Mouse (Mus musculus) lung, postnatal 14 days (tissue): ENCODE results near the gene Arhgef19.

Experiments used
- DNase-seq: peaks from one replicate; pipeline ENCODE4 v3.0.0; 2021

The Arhgef19 gene

DNA sequence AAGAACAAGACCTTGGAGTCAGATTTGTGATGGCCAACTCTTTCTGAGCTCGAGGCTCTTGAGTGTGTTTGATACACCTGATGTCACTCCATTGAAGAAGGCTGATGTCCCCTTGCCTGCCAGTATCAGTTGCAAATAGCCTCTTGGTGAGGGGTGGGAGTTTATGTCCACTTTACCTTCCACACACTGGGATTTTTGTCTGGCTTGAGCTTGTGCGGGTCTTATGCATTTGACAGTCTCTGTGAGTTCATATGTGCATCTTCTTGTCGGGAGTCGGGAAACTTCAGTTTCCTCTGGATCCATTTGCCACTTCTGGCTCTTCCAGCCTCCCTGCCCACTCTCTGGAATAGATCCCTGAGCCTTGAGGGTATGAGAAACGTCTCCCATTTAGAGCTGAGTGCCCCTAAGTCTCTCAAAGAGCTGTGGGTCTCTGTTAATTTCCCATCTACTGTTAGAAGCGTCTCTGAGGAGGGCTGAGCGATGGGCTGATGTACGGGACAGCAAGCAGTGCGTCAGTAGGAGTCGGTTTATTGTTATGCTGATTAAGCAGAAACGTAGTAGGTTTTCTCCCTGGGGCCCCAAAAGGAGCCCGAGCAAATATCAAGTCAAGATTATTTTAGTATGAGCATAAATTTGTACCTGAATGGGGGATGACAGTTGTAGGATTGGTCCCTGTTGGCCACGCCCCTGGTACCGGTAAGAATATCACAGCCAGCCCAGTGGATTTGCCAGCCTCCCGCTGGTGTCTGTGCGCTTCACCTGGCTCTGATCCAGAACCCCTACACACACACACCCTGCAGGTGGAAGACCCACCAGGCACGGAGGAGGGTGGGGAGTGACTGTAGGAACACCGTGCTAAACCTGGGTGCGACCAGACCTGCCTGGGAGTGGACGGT is 559 bp upstream of the Arhgef19 start:
- no peak for DNase-seq

DNA sequence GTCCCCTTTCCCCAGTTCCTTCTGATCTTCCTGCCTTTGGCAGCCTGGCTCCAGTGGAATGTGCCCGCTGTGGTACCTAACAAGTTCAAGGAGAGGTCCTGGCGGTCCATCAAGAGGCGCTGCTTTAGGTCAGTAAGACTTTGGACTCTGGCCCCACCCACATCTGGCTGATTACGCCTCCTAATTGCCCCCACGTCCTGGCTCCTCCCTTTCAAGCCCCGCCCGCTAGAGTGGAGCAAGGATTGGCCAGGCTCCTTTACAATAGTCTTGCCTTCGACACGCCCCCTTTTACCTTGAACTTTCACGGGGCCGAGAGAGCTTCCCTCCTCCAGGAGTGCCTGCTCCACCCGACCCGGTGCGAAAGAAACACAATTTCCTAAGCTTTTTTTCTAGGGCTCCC is 1.3 kb downstream of the Arhgef19 start:
- peak; percentile 73 for DNase-seq

DNA sequence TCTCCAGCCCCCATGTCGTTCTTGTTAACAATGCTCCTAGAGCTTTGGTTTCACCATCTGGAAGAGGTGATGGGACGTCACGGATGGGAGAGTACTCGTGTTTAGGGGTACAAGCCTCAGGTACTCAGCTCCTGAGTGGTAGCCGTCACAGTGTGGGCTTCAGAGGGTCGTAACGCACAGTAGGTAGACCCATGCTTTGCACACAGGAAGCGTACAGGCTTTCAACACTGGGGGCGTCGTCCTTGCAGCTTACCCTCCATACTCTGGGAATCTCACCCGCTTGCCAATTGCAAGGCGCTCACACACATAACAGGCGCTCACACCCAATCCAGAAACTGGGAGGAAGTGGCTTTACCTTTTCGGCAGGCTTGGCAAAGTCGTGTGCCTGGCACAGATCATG is 2.6 kb downstream of the Arhgef19 start:
- no peak for DNase-seq

DNA sequence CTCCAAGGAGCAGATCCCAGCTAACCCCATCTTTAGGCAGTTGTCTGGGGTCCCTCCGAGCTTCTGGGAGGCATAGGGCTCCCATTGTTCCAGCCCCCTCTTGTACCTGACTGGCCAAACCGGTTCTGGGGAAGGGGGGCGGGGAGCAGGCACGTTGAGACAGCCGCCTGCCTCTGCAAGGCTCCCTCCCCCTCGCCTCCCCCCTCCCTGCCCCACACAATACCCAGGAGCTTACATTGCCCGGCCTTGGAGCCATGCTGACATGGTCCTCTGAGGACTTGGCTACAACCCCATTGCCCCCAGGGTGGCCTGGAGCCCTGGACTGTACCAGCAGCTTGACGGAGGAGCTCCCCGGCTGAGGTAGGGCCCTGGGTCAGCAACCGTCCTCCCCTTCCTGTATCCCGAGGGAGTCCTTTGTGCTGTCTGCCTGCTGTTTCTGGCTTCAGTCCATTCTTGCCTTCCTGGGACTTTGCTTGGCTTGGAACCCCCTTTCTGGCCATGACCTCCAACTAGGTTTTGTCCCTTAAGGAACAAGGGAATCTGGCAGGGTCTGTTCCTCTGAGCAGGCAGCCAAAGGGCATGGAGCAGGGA is 3.4 kb downstream of the Arhgef19 start:
- DNase-seq: peak; percentile 58

DNA sequence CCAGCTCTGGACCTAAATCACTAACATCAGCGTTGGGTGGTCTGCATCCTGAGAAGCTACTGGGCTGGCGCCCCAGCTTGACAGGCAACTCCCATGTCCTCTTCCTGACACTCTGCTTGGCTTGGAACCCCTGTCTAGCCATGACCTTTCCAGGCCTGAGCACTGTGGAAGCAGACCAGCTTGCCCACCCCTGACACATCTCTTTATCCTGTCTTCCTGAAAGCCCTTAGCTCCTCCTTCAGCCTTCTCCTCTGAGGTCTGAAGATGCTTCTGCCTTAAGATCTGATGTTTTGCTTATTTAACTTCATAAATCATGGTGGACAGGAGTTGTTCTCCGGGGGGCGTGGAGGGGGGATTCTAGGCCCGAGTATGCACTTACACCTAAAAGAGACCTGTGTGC is 4.3 kb downstream of the Arhgef19 start:
- no peak for DNase-seq

DNA sequence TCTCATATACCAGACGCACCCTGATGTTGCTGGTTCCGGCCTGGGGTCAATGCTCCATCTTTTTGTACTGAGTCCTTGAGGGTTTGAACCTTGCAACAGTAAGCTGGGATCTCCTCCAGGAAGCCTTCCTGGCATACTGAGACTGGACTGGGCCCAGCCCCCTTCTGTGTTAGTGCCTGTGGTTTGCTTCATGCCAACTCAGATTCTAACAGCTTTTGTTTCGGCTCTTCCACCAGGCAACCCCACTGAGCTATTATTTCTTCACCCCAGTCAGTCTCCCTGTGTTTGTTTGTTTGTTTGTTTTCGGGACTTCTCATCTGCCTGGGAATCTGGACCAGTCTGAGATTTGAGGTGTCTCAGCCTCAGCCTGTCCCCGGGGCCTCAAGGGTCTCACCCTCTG is 5.1 kb downstream of the Arhgef19 start:
- no peak for DNase-seq

DNA sequence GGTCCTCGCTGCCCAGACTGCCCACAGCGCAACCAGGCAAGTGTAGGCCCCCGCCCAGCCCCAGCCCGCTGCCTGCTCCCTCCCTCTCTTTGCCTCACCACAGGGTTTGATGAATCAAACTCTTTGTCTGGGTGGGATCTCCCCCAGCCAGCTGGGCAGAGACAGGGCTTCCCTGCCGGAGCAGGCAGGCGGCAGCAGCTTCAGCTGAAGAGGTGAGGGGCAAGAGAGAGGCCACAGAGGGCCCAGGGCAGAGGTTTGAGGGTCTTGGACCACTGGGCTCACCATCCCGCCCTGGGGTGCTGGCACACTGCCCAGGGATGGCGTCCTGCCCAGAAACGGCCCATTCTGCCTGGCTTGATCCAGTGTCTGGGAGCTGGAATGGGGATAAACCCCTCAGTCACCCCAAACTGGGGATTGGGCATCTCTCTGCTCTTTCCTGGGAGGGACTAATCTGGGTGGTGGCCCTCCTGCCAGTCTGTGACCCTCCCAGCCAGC is 5.7 kb downstream of the Arhgef19 start:
- DNase-seq: peak; percentile 78

DNA sequence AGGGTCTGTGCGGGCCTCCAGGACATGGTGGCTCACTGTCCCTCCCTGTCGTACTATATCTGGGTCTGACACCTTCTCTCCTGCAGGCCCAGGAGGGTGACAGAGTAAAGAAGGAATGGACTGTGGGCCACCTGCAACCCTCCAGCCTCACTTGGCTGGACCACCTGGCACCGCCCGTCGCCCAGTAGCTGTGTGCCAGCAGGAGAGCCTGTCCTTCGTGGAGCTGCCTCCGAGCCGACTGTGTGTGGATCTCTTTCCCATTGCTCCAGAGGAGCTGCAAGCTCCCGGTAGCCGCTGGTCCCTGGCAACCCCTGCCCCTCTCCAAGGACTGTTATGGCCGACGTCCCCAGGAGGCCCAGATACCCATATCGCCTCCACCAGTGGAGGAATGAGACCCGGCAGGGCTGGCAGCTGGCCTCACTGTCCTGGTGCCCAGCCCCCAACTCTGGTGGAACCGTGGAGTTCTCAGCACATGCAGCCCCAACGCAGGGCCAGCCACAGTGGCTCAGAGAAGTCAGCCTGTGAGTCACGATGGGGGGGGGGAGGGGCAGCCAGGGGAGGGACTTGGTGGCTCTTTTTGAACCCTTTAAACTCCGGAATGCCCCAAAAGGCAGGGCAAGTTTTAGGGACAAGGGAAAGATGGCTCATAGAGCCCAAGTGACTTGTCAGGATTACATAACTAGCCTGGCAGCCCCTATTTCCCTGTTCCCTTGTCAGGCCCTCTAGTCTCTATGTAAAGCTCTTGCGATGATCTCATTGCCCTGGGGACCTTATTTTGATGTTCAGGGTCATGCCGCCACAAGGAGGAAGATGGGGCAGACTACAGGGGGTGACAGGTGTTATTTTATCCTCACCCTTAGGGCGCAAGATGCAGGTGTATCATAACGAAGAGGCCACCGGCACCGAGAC is 7.0 kb downstream of the Arhgef19 start:
- DNase-seq: no peak

DNA sequence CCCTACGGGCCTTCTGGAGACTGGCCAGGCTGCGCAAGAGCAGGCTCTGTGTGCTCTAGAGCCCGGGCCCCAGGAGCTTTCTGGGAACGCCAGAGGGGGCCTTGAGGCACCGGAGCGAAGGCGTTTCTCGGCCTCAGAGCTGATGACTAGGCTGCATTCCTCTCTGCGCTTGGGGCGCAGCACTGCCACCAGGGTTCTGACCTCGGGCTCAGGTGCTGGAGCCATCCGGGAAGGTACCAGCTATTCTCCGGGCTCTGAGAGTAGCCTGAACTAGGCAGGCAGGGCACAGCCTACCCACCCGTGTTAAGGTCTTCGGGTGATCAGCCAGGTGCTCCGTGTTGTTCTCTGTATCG is 7.7 kb downstream of the Arhgef19 start:
- no peak for DNase-seq

DNA sequence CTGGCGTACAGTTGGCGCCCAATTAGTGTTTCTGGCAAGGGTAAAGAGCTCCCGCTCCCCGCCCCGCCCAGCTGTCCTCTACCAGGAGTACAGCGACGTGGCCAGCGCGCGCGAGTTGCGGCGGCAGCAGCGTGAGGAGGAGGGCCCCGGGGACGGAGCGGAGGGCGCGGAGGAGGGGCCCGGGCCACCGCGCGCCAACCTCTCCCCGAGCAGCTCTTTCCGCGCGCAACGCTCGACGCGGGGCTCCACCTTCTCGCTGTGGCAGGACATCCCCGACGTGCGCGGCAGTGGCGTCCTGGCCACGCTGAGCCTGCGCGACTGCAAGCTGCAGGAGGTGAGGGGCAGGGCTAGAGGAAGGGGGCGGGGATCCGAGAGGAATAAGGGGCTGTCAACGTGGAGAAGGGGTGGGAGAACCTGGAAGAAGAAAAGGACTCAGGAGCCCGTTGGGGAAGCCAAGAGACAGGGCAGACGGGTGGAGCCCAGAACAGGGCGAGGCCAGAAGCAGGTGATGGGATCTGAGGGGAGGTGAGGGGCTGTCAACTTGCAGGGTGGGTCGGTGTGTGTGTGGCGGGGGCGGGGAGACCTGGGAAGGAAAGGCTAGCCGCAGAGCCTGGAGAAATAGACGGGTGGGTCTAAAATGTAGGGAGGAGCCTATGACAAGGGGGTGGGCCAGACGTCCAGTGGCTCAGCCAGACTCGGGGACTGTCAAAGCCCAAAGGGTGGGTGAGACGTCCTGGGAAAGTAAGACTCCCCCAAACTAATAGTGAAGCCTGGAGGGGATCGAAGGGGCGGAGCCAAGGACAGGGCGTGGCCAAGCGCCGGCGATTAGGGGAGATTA is 8.7 kb downstream of the Arhgef19 start:
- DNase-seq: peak; percentile 48

DNA sequence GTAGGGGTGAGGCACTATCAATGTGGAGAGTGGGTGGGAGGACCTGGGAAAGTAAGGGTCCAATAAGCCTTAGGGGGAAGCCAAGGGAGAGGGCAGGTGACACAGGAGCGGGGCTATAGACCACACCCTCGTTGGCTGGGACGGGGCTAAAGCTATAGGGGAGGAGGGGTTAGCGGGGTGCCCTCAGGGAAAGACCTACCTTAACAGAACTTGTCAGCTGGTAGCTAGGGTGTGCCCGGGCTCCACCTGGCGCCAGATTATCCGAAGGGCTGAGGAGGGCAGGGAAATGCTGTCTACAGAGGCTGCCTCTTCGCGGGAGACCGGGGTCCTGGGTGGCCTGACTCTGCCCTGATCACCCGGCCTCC is 9.3 kb downstream of the Arhgef19 start:
- no peak for DNase-seq

DNA sequence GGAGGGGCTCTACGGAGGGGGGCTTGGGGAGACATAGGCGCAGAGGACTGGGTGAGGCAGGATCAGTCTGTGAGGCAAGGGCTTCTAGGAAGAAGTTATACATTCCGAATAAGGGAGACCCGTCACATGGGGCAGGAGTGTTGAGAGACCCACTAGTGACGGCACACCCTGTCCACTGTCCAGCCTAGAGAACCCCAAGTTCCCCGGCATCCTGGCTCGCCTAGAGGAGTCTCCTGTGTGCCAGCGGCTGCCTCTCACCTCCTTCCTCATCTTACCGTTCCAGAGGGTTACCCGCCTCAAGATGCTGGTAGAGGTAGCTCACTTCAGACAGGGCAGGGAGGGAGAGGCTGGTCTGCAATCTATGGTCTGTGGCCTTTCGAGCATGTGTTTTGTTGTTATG is 10.1 kb downstream of the Arhgef19 start:
- no peak for DNase-seq

DNA sequence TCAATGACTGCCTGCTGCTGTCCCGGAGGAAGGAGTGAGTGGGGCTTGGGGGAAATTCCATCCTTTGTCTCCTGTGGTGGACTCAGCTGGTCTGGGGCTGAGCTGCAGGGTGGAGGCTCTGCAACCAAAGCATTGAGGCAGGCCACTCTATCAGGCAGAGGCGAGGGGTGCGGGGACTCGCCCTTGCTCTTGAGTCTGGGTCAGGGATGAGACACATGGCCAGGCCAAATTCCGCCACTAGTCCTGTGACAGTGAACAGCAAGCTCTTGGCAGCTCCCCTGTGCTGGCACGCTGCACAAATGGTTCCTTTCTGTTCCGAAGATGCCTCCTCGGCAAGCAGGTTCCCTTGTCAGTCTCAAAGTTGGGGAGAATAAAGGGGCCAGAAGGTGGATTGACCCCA is 11.8 kb downstream of the Arhgef19 start:
- no peak for DNase-seq

DNA sequence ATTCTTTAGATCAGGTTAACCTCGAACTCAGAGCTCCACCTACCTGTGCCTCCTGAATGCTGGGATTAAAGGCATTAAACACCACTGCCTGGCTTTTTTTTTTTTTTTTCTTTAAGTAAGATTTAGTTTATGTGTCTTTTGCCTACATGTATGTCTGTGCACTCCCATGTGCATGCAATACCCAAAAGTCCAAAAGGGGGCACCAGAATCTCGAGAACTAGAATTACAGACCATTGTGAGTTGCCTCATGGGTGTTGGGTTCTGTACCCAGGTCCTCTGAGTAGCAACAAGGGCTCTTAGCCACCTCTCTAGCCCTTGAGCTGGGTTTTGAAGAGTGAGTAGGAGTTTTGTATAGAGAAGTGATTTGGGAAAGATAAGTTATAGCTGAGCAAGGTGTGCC is 13.3 kb downstream of the Arhgef19 start:
- DNase-seq: no peak

DNA sequence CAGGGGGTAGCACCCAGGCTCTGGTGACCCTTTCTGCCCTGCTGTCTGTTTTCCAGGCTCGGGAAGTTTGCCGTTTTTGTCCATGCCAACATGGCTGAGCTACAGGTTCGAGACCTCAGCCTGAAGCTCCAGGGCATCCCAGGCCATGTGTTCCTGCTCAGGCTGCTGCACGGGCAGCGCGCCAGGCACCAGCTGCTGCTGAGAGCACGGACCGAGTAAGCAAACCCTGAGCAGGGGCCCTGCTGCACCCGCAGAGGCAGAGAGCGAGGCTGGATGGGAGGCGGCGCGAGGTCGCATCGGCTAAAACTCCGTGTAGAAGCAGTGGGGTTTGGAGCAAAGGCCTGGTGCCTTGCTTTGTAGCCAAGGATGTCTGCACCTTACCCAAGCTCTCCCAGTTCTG is 14.9 kb downstream of the Arhgef19 start:
- DNase-seq: peak; percentile 66

DNA sequence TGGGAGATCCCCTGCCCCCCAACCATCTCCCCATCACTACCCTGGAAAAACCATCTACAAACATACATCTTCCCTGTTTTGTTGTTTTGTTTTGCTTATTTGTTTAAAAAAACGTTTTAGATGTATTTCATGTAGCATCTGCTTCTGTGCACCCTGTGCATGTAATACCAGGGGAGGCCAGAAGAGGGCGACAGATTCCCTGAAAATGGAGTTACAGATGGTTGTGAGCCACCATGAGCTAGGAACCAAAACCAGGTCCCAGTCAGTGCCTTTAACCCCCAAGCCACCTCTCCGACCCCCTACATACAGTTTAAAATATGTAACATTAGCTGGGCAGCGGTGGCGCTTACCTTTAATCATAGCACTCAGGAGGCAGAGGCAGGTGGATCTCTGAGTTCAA is 18.1 kb downstream of the Arhgef19 start:
- no peak for DNase-seq

DNA sequence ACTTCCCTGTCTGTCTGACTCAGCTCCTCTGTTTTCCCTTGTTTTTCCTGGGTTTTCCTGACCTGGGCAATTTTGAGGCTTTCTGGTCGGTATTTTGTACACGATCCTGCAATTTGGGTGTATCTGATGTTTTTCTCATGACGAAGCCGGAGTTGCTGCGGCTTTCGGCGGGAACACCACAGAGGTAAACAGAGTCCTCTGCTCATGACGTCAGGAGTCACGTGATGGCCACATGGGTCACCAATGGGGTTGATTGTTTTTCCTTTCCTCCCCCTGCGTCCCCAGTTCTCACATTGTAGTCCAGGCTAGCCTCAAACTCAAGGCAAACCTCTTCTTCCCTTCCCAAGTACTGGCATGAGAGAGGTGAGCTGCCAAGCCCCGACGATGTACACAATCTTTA is 20.1 kb downstream of the Arhgef19 start:
- no peak for DNase-seq

DNA sequence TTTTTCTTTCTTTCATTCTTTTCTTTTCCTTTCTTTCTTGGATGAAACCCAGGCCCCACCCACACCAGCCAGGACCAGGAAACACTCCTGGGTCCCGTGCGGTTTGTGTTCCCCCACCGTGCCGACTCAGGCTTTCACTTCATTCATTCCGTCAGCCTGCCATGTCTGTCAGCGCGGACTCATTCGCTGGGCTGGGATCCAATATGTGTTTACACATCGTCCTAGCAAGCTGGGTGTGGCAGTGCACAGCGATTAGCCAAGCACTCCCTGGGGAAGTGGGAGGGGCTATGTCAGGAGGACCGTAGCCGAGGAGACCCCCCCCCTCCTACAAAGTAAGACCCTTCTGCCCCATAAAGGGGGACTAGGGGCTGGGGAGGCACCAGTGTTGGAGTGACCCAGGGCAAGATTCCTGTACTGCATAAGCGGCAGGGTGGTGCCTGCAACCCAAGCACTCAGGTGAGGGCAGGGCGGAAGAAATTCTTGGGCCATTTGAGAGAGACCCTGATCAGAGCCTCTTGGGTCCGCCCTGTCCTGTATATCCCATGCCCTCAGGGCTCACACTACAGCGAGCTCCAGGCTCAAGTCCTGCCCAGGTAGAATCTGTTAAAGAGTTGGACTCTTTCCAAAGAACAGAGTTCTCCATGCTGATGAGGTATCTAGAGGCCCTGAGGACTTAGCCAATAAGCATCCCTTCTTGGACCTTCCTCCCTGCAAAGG is 20.9 kb downstream of the Arhgef19 start:
- peak; percentile 78 for DNase-seq

DNA sequence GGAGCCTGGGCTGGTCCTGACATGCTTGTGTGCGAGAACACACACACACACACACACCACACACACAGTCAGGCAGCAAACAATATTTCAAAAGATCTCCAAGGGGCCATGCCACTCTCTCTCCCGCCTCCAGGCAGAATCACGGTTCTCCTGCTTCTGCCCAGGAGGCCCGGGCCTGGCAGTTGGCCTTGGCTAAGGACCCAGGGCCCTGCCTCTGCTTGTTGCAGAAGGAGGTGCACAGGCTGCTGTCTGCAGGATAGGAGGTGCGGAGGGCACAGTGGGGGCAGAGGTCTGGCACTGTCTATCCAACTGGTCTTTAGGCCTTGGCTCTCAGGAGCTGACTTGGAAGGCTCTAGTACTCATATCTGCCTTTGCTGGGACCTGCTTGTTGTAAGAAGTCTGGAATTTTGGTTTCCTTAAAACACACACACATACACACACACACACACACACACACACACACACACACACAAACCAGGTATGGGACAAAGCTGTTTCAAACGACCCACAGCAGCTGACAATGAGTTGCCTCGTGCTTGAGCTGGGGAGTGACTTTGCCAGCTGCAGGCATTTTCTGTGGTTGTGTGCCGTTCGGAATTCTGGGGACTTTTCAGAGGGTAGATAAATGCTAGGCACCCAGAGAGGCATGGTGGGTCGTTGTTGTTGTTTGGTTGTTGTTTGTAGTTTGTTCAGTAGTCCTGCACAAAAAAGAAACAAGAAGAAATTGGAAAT is 23.8 kb downstream of the Arhgef19 start:
- DNase-seq: no peak

DNA sequence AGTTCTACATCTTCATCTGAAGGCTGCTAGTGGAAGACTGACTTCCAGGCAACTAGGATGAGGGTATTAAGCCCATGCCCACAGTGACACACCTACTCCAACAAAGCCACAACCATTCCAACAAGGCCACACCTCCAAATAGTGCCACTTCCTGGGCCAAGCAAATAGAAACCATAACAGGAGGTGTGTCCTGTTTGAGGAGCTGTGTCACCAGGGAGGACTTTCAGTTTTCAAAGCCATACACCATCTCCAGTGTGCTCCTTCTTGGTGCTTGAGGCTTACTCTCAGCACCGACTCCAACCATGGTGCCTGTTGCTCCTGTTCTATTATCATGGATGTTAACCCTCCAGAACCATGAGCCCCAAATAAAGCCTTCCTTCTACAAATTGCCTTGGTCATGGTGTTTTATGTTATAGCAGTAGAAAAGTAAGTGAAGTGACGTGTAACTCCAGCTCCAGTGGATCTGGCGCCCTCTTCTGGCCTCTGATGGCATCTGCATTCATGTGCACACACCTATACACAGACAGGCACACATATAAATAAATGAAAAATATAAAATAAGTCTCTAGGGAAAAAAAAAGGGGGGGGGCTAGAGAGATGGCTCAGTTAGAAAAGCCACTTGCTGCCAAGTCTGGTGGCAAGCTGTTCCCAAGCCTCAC is 26.8 kb downstream of the Arhgef19 start:
- DNase-seq: no peak

DNA sequence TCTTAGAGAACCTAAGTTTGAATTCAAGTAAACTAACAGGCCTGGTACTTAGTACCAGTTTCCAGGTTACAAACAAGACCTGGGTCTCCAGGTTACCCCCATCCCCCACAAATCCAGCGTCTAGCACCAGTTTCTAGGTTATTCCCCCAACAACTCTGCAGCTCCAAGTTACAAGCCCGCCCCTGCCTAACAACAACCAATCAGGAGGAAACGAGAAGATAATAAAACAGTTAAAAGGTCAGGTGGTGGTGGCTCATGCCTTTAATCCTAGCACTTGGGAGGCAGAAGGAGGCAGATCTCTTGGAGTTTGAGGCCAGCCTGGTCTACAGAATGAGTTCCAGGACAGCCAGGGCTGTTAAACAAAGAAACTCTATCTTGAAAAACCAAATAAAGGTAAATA is 28.0 kb downstream of the Arhgef19 start:
- DNase-seq: no peak
